Mouse (Mus musculus): ENCODE results near the gene Ascc2.

The Ascc2 gene

DNA sequence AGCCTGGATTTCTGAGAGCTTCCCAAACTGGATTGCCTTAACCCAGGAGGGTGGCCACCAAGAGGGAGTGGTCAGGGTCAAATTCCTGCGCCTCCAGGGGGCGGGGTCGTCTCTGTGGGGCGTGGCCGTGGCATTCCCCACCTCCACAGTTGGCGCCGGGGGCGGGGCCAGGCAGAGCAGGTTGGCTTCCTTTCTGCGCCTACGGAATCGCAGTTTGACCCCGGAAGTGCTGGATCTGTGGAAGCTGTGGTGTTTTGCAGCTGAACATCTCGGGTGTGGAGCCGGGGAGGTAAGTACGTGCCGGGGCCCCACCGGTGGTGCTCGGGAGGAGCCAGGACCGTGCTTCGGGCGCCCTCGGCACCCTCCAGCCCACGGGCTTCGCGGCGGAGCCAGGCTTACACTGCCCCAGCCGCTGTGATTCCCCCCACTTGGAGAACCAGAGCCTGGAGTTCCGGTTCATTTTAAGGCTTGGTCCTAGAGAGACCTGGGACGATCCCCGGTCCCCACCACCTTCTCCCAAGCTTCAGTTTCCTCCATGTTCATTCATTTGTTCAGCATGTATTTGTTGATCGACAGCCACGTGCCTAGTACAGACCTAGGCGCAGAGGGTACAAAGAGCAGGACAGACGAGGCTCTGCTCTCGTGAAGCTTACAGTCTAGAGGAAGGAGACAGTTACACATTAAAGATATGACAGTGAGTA, at the start of gene Ascc2:
Gene Ascc2 (plus strand): TSS at position 214 of the 701 bp plus-strand sequence.
- in situ Hi-C loops (cut with MboI, MseI) = no loop called here

GRCm38 (mm10) chr11:4591811-4592210, 45.7 kb upstream of the Ascc2 start:
- in situ Hi-C loops (cut with MboI, MseI) = no loop called here

DNA sequence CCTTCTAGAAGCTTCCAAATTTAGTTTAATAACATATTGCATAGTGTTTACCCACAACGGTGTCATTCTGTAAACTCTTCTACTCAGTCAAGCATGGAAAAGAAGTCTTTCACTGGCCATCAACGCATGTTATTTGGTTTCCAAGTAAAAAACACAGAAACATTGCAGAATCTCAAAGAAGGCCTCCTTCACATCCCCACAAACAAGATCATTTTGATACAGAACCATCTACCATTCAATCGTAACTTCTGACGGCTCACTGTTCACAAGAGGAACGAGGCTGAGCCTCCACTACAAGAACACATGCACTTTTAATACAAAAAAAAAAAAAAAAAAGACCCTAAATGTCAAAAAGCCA, 44.1 kb upstream of the Ascc2 start:
- in situ Hi-C loops (cut with MboI, MseI) = no loop called here

DNA sequence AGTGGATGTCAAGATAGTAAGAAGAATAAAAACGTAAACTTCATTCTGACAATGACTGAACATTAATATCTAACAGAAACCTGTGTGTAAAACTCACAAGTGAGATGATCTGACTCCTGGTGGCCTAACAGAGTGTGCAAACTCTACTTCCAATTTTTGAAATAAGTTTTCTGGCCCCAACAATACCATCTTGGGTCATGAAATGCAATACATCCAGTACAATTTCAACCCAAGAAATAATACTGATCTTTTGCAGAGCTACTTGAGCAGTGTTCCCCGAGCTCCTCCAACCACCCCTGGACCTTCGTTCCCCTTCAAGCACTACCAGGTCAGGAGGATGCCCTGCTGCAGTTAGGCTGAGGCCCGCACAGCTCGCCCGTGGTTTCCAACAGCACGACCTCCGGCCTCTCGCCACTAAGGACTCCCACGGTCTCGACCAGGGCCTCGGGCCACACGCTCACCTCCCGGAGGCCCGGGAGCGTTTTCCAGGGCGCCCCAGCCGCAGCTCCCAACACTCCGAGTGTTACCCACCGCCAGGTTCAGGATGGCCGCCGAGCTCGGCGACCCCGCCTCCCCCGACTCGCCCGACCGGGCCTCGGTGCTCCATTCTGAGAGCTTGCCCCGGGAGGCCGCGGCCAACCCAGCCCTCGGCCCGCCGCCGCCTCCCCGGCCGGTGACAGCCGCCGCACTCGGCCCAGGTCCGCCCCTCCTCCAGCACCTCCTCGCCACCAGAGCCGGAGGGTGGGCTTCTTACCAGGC, 43.5 kb upstream of the Ascc2 start:
- in situ Hi-C loops (cut with MboI, MseI) = no loop called here

- in situ Hi-C loops (cut with MboI, MseI) = no loop called here
Measured at GRCm38 (mm10) chr11:4594608-4595500, 42.7 kb upstream of the Ascc2 start, which contains the start of gene Mtmr3. Gene Mtmr3 (minus strand): TSS chr11:4594863.

DNA sequence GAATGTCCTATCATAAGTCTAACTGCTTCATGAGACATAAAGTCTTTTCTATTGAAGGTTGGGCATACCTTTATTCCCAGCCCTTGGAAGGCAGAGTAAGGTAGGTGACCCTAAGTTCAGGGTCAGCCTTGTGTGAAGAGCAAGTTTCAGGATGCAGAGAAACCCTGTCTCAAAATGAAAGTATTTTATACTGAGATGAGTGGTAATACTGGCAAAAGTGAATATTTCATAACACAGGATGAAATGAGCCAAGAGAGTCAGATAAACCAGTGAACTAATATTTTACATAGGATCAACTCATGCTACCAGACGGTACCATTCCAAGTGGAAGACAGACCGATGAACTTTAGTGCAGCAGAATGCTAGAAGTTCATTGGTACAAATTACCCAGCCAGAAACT, 39.1 kb upstream of the Ascc2 start:
- in situ Hi-C loops (cut with MboI, MseI) = no loop called here

DNA sequence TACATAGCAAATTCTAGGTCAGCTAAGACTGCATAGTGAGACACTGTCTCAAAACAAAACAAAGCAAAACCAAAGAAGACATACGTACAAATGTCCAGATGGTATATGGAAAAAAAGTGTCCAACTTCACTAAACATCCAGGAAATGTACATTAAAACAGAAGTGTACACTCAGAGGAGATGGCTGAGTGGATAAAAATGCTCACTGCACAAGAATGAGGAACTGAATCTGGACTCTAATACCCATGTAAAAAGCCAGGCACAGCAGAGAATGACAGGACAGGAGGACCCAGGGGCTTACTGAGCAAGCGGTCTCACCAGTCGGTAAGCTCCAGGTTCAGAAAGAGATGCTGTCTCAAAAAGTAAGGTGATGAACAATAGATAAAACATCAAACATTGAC, 37.6 kb upstream of the Ascc2 start:
- in situ Hi-C loops (cut with MboI, MseI) = no loop called here

GRCm38 (mm10) chr11:4601890-4602289, 35.7 kb upstream of the Ascc2 start:
- in situ Hi-C loops (cut with MboI, MseI) = no loop called here

DNA sequence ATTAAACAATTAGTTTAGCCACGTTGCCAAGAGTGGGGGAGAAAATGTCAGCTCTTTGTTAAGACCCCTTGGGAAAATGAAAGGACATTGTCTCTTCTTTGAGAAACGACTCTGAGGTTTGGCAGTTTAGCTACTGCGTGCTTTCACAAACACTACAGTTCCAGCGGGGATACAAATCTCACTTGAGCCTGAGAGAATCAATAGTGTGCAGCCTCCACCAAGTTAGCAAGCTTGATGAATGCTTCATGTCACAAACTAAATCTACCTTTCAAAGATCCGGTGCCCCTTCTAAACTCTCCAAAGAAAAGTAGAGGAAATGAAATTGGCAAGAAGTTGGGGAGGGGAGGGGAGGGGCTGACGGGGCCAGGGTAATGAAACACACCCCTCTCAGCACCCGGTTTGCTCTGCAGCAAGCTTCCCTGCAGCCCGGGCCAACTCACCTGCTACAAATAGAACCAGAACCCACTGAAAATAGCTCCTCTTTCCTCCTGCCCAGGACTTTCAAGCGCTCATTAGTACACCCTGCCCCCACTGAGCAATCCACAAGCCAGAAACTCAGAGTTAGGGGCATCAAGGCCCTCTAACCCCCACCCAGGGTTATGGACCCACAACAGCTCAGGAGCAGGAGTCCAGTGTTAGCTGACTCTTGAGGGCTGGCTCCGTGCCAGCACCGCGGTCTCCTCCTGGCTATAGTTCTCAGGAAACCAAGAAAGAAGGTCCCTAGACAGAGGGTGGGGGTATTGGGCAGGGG, 34.7 kb upstream of the Ascc2 start:
- in situ Hi-C loops (cut with MboI, MseI) = no loop called here

DNA sequence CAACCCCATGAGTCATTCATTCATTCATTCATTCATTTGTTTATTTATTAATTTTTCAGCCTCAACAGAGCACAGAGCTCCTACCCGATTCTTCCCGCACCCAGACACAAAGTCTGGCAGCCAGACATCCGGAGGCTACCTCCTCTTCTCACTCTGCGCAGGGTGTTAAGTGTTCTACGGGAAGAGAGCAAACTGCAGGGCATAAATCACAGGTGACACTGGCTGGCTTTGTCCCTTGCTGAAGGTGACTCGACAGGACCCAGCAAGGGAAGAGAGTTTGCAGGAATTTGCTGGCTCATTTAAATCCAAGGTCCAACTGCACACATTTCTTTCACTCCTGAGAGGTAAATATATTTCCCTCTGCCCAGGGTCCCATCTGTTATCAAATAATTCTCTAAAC, 33.1 kb upstream of the Ascc2 start:
- in situ Hi-C loops (cut with MboI, MseI) = no loop called here

- in situ Hi-C loops (cut with MboI, MseI) = no loop called here
Measured at GRCm38 (mm10) chr11:4605414-4605813, 32.1 kb upstream of the Ascc2 start.

DNA sequence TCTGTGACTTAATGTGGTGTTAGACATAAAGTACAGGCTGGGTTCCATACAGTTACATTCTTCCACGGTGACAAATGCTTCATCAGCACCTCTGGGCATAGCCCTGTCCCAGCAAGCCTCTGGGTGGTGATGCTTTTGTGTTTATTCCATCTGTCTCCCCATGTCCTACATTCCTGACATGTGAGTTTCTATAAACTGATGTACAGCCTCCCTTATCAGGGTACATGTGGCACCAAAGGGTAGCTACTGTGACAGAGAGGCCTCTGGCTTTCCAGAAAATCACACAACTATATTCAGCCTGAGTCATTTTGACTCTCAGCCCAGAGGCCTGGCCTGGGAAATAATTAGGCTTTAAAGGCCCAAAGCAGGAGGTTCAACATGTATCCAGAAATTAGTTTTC, 31.0 kb upstream of the Ascc2 start:
- in situ Hi-C loops (cut with MboI, MseI) = no loop called here

DNA sequence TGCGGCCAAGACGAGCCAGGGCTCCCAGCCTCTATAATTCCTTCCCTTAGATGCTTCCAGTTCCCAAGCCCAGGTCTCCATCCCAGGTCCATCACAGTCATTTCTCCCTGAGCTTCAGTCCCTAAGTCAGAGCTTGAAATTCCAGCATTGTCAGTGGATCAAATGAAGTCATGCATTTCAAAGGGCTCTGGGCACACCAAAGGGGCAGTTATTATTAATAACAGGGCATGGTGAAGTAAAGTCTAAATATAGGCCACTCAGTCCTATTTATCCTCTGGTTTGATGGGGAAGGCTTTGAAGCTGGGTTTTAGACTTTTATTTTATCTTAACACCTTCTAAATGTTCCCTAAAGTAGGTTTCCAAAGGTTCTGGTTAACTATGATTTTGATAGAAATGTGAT, 25.6 kb upstream of the Ascc2 start:
- in situ Hi-C loops (cut with MboI, MseI) = no loop called here

- in situ Hi-C loops (cut with MboI, MseI) = no loop called here
Measured at GRCm38 (mm10) chr11:4620017-4620485, 17.5 kb upstream of the Ascc2 start, which contains the start of gene Gm11032. Gene Gm11032 (plus strand): TSS chr11:4620067.

DNA sequence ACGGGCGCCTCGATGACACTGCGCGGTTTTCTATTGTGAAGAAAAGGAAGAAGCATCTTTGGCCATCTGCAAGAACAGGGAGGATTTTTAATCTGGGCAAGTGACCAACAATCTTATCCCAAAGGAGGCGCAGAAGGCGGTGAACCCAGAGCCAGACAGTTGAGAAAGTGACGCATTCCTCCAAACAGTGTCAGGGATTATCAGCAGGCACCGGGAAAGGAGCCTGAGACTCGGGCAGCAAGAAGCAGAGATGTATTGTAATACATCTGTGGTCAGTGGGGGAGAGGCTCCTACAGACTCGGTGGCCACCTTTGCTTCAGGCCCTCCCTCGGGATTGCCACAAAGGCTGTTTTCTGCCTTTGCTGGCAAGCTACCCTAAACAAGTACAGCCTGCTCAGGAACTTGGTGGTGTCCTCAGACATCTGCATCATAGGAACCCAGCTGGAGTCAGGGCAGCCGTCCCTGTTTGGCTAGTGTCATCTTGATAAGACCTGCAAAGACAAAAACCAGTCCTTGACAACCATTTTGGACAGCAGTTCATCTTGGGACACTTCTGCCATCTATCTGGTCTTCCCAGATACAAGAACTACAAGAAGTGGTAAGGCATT, 16.9 kb upstream of the Ascc2 start:
- in situ Hi-C loops (cut with MboI, MseI) = no loop called here

DNA sequence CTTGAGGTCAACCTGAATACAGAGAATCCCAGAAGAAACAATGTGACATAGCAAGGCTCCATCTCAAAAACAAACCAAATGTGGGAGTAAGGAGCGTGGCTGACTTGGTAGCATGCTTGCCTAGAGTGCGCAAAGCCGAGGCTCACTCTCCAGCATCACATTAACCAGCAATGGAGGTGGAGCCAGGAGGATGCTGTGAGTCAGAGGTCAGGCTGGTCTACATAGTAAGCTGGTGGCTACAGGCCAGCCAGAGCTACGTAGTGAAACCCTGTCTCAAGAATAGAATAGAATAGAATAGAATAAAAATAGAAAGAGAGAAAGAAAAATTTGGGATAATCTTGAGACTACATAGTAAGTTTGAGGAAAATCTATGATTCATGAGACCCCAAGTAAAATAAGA, 15.7 kb upstream of the Ascc2 start:
- in situ Hi-C loops (cut with MboI, MseI) = no loop called here

DNA sequence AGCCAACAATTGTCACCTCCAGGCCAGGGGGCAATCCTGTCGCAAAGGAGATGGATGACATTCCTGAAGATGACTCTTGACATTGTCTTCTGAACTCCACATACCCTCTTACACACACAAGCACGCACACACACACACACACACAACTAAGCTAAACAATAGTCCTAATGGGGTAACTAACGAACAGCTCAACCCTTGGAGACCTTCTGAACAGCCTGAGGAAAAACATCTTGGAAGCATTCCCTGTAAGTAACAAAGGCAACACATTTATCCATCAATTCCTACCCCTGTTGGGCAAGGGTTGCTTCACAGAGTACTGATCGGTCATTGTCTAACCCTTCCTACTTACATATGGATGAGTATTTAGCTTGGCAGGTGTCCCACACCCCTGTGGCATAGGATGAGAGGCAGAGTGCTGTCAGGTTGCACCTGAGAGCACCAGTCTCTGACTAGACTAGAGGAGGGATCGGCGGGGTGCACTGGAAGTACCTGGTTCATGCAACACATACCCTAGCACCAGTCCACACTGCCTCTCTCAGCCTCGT, 15.0 kb upstream of the Ascc2 start:
- in situ Hi-C loops (cut with MboI, MseI) = no loop called here

GRCm38 (mm10) chr11:4622997-4623396, 14.6 kb upstream of the Ascc2 start:
- in situ Hi-C loops (cut with MboI, MseI) = no loop called here

DNA sequence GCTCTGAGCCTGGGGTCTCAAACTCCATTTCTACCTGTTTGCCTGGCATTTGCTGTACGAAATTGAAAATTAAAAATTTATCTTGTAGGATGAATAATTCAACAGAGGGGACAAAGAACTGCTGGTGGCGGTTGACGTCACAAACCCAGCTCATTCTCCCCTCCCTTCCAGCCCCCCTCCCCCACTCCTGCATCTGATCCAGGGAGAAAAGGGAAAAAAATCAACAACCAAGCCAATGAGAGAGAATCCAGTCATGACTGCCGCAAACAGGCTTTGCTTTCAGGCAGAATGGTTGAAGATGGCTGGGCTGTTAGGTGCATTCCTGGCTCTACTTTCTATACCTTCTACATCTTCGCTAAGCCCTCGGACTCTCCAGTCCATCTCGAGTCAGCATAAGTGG, 11.6 kb upstream of the Ascc2 start:
- in situ Hi-C loops (cut with MboI, MseI) = no loop called here

GRCm38 (mm10) chr11:4627636-4628035, 9.9 kb upstream of the Ascc2 start:
- in situ Hi-C loops (cut with MboI, MseI) = no loop called here

- in situ Hi-C loops (cut with MboI, MseI) = no loop called here
Measured at GRCm38 (mm10) chr11:4629861-4630280, 7.7 kb upstream of the Ascc2 start.

Measured in T-helper 17 cell (primary cell).